Mouse (Mus musculus): ENCODE results near the gene Plek. TPM values are rescaled to one million over a fixed set of nuclear protein-coding genes. Genes with fewer than 3 reads are reported as not detected.

The Plek gene
- polyA plus RNA-seq, 1 experiment from 2014 or later = 2.9 TPM

GRCm38 (mm10) chr11:16997465-16997864 is 54.7 kb downstream of the Plek start:
- no peak overlapping the region for H3K9ac ChIP-seq
- no peaks in the 10 kb centered on the region for H3K4me1 ChIP-seq
- H3K36me3 ChIP-seq = no peaks in the 10 kb centered on the region
- no peaks in the 10 kb centered on the region for H3K27me3 ChIP-seq
- no peak overlapping the region for H3K4me3 ChIP-seq (replicated peaks)
- H3K4me2 ChIP-seq = no peak overlapping the region
- ATAC-seq (replicated peaks; ENCODE audit: low FRiP score) = no peak
- no peak overlapping the region for H3K27ac ChIP-seq
- no peaks in the 10 kb centered on the region for H3K9me3 ChIP-seq (replicated peaks)

GRCm38 (mm10) chr11:16996818-16997217 is 55.4 kb downstream of the Plek start:
- no peak overlapping the region for H3K4me2 ChIP-seq
- H3K9me3 ChIP-seq (replicated peaks) = no peaks in the 10 kb centered on the region
- H3K27me3 ChIP-seq = no peaks in the 10 kb centered on the region
- no peaks in the 10 kb centered on the region for H3K36me3 ChIP-seq
- no peak overlapping the region for H3K9ac ChIP-seq
- no peak for ATAC-seq (replicated peaks; ENCODE audit: low FRiP score)
- no peak overlapping the region for H3K27ac ChIP-seq
- H3K4me1 ChIP-seq = no peaks in the 10 kb centered on the region
- no peak overlapping the region for H3K4me3 ChIP-seq (replicated peaks)

- Histone ChIP-seq H3K9me3 (replicated peaks) (no peaks in the 10 kb centered on the region), H3K4me1 (no peaks in the 10 kb centered on the region), H3K4me3 (replicated peaks) (no peak overlapping the region), H3K9ac (no peak overlapping the region), H3K36me3 (no peaks in the 10 kb centered on the region), H3K27me3 (no peaks in the 10 kb centered on the region), H3K27ac (no peak overlapping the region), H3K4me2 (no peak overlapping the region)
- no peak for ATAC-seq (replicated peaks; ENCODE audit: low FRiP score)
- 84% methylated on average over 6 of the region's 6 CpGs for WGBS
Measured at GRCm38 (mm10) chr11:16992880-16993279, 59.3 kb downstream of the Plek start.

- no peak overlapping the region for H3K27ac ChIP-seq
- no peak overlapping the region for H3K9ac ChIP-seq
- H3K9me3 ChIP-seq (replicated peaks) = no peaks in the 10 kb centered on the region
- ATAC-seq (replicated peaks; ENCODE audit: low FRiP score) = no peak
- H3K4me1 ChIP-seq = no peaks in the 10 kb centered on the region
- 80% methylated on average over 5 of the region's 5 CpGs for WGBS
- H3K4me2 ChIP-seq = no peak overlapping the region
- H3K27me3 ChIP-seq = no peaks in the 10 kb centered on the region
- H3K4me3 ChIP-seq (replicated peaks) = no peak overlapping the region
- no peaks in the 10 kb centered on the region for H3K36me3 ChIP-seq
Measured at GRCm38 (mm10) chr11:16989885-16990284, 62.3 kb downstream of the Plek start.

GRCm38 (mm10) chr11:16987745-16988328 is 64.3 kb downstream of the Plek start:
- WGBS = 51% methylated on average over 6 of the region's 6 CpGs
- Histone ChIP-seq H3K9me3 (replicated peaks) (no peaks in the 10 kb centered on the region), H3K4me2 (no peak overlapping the region), H3K4me1 (no peaks in the 10 kb centered on the region), H3K27ac (no peak overlapping the region), H3K9ac (no peak overlapping the region), H3K4me3 (replicated peaks) (no peak overlapping the region), H3K27me3 (no peaks in the 10 kb centered on the region), H3K36me3 (no peaks in the 10 kb centered on the region)
- no peak for ATAC-seq (replicated peaks; ENCODE audit: low FRiP score)

- no peak overlapping the region for H3K9ac ChIP-seq
- no peak for ATAC-seq (replicated peaks; ENCODE audit: low FRiP score)
- H3K4me1 ChIP-seq = no peaks in the 10 kb centered on the region
- no peaks in the 10 kb centered on the region for H3K9me3 ChIP-seq (replicated peaks)
- H3K4me2 ChIP-seq = no peak overlapping the region
- WGBS = 74% methylated on average over 7 of the region's 7 CpGs
- no peak overlapping the region for H3K27ac ChIP-seq
- no peaks in the 10 kb centered on the region for H3K27me3 ChIP-seq
- H3K4me3 ChIP-seq (replicated peaks) = no peak overlapping the region
- H3K36me3 ChIP-seq = no peaks in the 10 kb centered on the region
Measured at GRCm38 (mm10) chr11:16986550-16987187, 65.5 kb downstream of the Plek start.

- no peaks in the 10 kb centered on the region for H3K4me1 ChIP-seq
- H3K4me3 ChIP-seq (replicated peaks) = no peak overlapping the region
- H3K36me3 ChIP-seq = no peaks in the 10 kb centered on the region
- ATAC-seq (replicated peaks; ENCODE audit: low FRiP score) = no peak
- H3K9ac ChIP-seq = no peak overlapping the region
- H3K9me3 ChIP-seq (replicated peaks) = no peaks in the 10 kb centered on the region
- 79% methylated on average over 5 of the region's 5 CpGs for WGBS
- H3K27me3 ChIP-seq = no peaks in the 10 kb centered on the region
- no peak overlapping the region for H3K27ac ChIP-seq
- no peak overlapping the region for H3K4me2 ChIP-seq
Measured at GRCm38 (mm10) chr11:16978161-16978707, 73.9 kb downstream of the Plek start.

GRCm38 (mm10) chr11:16977611-16978010 is 74.6 kb downstream of the Plek start:
- no peaks in the 10 kb centered on the region for H3K4me1 ChIP-seq
- ATAC-seq (replicated peaks; ENCODE audit: low FRiP score) = no peak
- WGBS = 67% methylated on average over 2 of the region's 2 CpGs
- no peak overlapping the region for H3K9ac ChIP-seq
- H3K27ac ChIP-seq = no peak overlapping the region
- H3K9me3 ChIP-seq (replicated peaks) = no peaks in the 10 kb centered on the region
- H3K36me3 ChIP-seq = no peaks in the 10 kb centered on the region
- H3K4me2 ChIP-seq = no peak overlapping the region
- no peak overlapping the region for H3K4me3 ChIP-seq (replicated peaks)
- no peaks in the 10 kb centered on the region for H3K27me3 ChIP-seq

- Histone ChIP-seq H3K27me3 (no peaks in the 10 kb centered on the region), H3K4me1 (no peaks in the 10 kb centered on the region), H3K9me3 (replicated peaks) (no peaks in the 10 kb centered on the region), H3K4me2 (no peak overlapping the region), H3K36me3 (no peaks in the 10 kb centered on the region), H3K9ac (no peak overlapping the region), H3K4me3 (replicated peaks) (no peak overlapping the region), H3K27ac (no peak overlapping the region)
- no peak for ATAC-seq (replicated peaks; ENCODE audit: low FRiP score)
- 75% methylated on average over 4 of the region's 4 CpGs for WGBS
Measured at GRCm38 (mm10) chr11:16976937-16977336, 75.2 kb downstream of the Plek start.

- 79% methylated on average over 1 of the region's 1 CpGs for WGBS
- H3K4me1 ChIP-seq = no peaks in the 10 kb centered on the region
- H3K36me3 ChIP-seq = no peaks in the 10 kb centered on the region
- no peak overlapping the region for H3K4me2 ChIP-seq
- no peak overlapping the region for H3K4me3 ChIP-seq (replicated peaks)
- H3K9me3 ChIP-seq (replicated peaks) = no peaks in the 10 kb centered on the region
- H3K9ac ChIP-seq = no peak overlapping the region
- H3K27ac ChIP-seq = no peak overlapping the region
- no peaks in the 10 kb centered on the region for H3K27me3 ChIP-seq
- ATAC-seq (replicated peaks; ENCODE audit: low FRiP score) = no peak
Measured at GRCm38 (mm10) chr11:16973086-16973485, 79.1 kb downstream of the Plek start.

GRCm38 (mm10) chr11:16972027-16972426 is 80.2 kb downstream of the Plek start:
- H3K27me3 ChIP-seq = no peaks in the 10 kb centered on the region
- no peak overlapping the region for H3K27ac ChIP-seq
- no peak overlapping the region for H3K4me3 ChIP-seq (replicated peaks)
- no peak overlapping the region for H3K4me2 ChIP-seq
- H3K9me3 ChIP-seq (replicated peaks) = no peaks in the 10 kb centered on the region
- no peaks in the 10 kb centered on the region for H3K4me1 ChIP-seq
- no peak overlapping the region for H3K9ac ChIP-seq
- no peaks in the 10 kb centered on the region for H3K36me3 ChIP-seq
- no peak for ATAC-seq (replicated peaks; ENCODE audit: low FRiP score)
- WGBS = 84% methylated on average over 3 of the region's 3 CpGs

- Histone ChIP-seq H3K9ac (no peak overlapping the region), H3K4me3 (replicated peaks) (no peak overlapping the region), H3K27me3 (no peaks in the 10 kb centered on the region), H3K27ac (no peak overlapping the region), H3K4me1 (no peaks in the 10 kb centered on the region), H3K4me2 (no peak overlapping the region), H3K9me3 (replicated peaks) (no peaks in the 10 kb centered on the region), H3K36me3 (no peaks in the 10 kb centered on the region)
- 59% methylated on average over 2 of the region's 2 CpGs for WGBS
- no peak for ATAC-seq (replicated peaks; ENCODE audit: low FRiP score)
Measured at GRCm38 (mm10) chr11:16969650-16970049, 82.5 kb downstream of the Plek start.

GRCm38 (mm10) chr11:16967806-16968205 is 84.4 kb downstream of the Plek start:
- H3K27ac ChIP-seq = no peak overlapping the region
- H3K9ac ChIP-seq = no peak overlapping the region
- whole genome bisulfite sequencing = 45% methylated on average over 2 of the region's 2 CpGs
- no peaks in the 10 kb centered on the region for H3K4me1 ChIP-seq
- H3K36me3 ChIP-seq = no peaks in the 10 kb centered on the region
- no peak for ATAC-seq (replicated peaks; ENCODE audit: low FRiP score)
- H3K4me2 ChIP-seq = no peak overlapping the region
- H3K9me3 ChIP-seq (replicated peaks) = no peaks in the 10 kb centered on the region
- H3K4me3 ChIP-seq (replicated peaks) = no peak overlapping the region
- no peaks in the 10 kb centered on the region for H3K27me3 ChIP-seq

All from kidney, embryonic 15.5 days (tissue).